Mouse (Mus musculus): ENCODE data around the gene Prss38.

Gene Prss38

DNA sequence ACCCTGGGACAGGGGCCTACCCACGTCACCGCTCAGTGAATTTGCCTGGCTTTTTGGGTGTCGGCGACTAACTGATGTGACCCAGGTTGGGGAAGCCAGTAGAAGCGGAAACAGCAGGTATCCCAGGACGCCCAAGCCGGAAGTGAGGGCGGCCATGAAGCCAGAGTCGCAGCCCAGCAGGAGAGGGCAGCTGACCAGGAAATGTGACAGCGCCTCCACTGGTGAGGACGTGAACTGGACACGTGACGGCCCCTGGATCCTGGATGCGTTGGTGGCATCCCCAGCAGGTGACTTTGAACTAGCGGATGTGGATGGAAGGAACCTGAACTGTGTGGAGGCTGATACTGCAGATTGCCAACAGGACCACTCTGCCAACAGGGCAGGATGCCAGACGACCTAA, at the start of gene Prss38:
Gene Prss38, minus strand, starts transcription at position 183 of the 400 bp plus-strand sequence.
- no peak for DNase-seq (ENCODE audit: low spot score)

GRCm38 (mm10) chr11:59423010-59423588, 47.6 kb upstream of the Prss38 start:
- no peak for DNase-seq (ENCODE audit: low spot score)

DNA sequence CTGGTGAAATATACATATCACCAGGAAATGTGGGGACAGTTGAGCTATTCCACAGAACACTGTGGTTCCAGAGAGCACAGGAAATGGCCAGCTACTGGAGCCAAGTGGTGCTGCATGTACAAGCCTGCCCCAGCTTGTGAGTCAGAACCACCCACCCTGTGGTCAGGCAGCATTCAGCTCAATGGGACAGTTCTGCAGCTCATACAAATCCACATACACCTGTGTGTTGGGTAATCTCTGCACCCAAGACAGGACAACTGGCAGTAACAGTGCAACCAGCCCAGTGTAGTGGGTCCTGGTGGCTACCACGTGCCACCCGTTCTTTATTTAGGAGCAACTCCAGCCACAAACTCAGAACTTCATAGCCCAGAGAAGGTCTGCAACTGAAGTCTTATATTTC, 46.5 kb upstream of the Prss38 start:
- DNase-seq (ENCODE audit: low spot score), result no peak

GRCm38 (mm10) chr11:59421436-59421835, 46.0 kb upstream of the Prss38 start:
- DNase-seq (ENCODE audit: low spot score), result no peak

GRCm38 (mm10) chr11:59418708-59419107, 43.3 kb upstream of the Prss38 start:
- no peak for DNase-seq (ENCODE audit: low spot score)

- DNase-seq (ENCODE audit: low spot score), result no peak
Observed at GRCm38 (mm10) chr11:59412999-59413863, 37.8 kb upstream of the Prss38 start.

- no peak for DNase-seq (ENCODE audit: low spot score)
Observed at GRCm38 (mm10) chr11:59412058-59412457, 36.6 kb upstream of the Prss38 start.

GRCm38 (mm10) chr11:59410851-59411250, 35.4 kb upstream of the Prss38 start:
- DNase-seq (ENCODE audit: low spot score), result no peak

DNA sequence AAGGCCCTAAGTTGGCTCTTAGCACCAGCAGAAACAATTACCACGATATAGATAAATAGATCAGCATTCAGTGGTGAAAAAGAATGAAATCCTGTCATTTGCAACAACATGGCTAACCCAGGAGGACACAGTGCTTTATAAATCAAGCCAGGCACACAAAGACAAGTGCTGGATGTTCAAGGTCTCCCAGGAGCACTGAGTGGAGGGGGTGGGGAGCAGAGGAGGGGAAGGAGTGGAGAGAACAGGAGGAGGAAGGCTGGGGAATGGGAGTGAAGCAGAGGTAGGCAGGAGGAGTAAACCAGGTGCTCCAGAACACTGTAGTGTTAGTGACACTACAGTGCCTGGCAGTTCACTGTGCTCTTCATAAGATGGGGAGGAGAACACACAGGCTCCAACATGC, 30.3 kb upstream of the Prss38 start:
- DNase-seq (ENCODE audit: low spot score), result no peak

GRCm38 (mm10) chr11:59400876-59401275, 25.4 kb upstream of the Prss38 start:
- DNase-seq (ENCODE audit: low spot score), result no peak

DNA sequence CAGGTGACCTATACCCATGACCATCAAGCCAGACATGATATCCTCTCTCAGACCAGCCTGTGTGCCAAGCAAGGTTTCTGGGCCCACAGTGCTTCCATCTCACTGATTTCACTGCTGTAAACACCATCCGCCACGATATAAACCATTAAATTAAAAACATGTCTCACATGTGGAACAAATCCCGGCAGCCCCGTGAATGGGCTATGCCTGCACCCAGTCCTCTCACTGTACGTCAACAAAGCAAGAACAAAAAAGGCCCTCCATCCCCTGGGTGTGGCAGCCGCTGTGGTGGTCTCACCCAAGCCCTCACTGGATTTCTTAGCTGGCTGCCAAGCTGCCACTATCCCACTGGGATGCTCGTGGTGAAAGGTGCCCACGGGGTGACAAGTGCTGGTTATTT, 24.4 kb upstream of the Prss38 start:
- no peak for DNase-seq (ENCODE audit: low spot score)

GRCm38 (mm10) chr11:59397536-59398371, 22.3 kb upstream of the Prss38 start:
- DNase-seq (ENCODE audit: low spot score), result no peak

DNA sequence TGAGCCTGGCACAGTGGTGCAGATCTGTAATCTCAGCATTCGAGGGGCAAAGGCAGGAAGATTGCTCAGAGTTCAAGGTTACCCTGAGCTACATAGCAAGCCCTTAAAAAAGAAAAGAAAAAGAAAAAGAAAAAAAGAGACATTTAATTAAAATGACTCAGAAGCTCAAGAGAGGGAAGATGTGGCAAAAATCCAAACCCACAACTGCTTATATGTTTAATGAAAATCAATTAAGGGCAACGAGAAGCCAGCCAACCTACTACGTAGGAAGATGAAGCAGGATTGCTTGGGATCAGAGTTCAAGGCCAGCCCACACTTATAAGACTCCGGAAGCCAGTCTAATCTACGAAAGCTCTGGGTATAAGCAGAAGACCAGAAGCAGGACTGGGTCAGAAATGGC, 19.0 kb upstream of the Prss38 start:
- DNase-seq (ENCODE audit: low spot score), result no peak

GRCm38 (mm10) chr11:59393591-59393990, 18.1 kb upstream of the Prss38 start:
- DNase-seq (ENCODE audit: low spot score), result peak; percentile 61

GRCm38 (mm10) chr11:59392300-59392699, 16.8 kb upstream of the Prss38 start:
- DNase-seq (ENCODE audit: low spot score), result no peak

DNA sequence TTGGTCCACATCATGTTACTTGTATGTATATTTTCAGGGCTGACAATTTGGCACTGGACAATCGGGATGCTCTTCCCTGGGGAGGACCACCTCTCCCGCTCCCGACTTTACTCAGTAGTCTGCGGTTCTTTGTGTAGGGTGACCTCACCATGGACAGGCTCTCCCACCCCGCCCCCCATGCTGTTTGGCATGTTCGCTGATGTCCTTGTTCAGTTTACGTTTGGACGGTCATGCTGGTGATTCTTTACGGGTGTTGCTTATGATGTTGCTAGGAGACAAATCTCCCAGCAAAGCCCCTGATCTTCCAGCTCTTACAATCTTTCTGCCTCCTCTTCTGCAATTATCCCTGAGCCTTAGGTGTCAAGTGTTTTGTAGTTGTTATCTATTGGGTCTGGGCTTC, 15.0 kb upstream of the Prss38 start:
- no peak for DNase-seq (ENCODE audit: low spot score)

- DNase-seq (ENCODE audit: low spot score), result no peak
Observed at GRCm38 (mm10) chr11:59389617-59390016, 14.2 kb upstream of the Prss38 start.

- DNase-seq (ENCODE audit: low spot score), result no peak
Observed at GRCm38 (mm10) chr11:59388806-59389205, 13.3 kb upstream of the Prss38 start.

DNA sequence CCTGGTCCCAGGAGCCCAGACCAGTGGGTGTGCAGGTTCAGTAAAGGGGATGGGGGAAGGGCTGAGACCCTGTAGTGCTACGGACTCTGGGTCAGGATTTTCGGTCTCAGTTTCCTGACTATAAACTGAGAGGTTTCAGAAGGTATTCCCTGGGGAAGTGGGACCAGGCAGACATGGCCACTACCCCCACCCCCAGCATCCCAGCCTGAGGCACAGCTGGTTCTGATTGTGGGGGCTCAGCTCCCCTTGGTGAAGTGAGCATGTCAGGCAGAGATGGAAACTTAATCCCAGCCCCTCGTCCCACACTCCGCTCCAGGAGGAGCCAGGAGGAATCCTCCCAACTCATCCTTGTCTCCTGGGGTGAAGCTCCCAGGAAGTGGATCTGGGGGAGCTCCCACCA, 12.0 kb upstream of the Prss38 start:
- no peak for DNase-seq (ENCODE audit: low spot score)

GRCm38 (mm10) chr11:59385123-59385522, 9.7 kb upstream of the Prss38 start:
- no peak for DNase-seq (ENCODE audit: low spot score)

- DNase-seq (ENCODE audit: low spot score), result peak; percentile 24
Observed at GRCm38 (mm10) chr11:59384441-59384959, 9.0 kb upstream of the Prss38 start.

- no peak for DNase-seq (ENCODE audit: low spot score)
Observed at GRCm38 (mm10) chr11:59379547-59379946, 4.1 kb upstream of the Prss38 start.
